Mouse (Mus musculus): ENCODE results near the gene Aldh3b2. TPM values are rescaled to one million over a fixed set of nuclear protein-coding genes. Genes with fewer than 3 reads are reported as not detected.

Gene Aldh3b2
- polyA plus RNA-seq, 1 experiment from 2014 or later, result 0.86 TPM

DNA sequence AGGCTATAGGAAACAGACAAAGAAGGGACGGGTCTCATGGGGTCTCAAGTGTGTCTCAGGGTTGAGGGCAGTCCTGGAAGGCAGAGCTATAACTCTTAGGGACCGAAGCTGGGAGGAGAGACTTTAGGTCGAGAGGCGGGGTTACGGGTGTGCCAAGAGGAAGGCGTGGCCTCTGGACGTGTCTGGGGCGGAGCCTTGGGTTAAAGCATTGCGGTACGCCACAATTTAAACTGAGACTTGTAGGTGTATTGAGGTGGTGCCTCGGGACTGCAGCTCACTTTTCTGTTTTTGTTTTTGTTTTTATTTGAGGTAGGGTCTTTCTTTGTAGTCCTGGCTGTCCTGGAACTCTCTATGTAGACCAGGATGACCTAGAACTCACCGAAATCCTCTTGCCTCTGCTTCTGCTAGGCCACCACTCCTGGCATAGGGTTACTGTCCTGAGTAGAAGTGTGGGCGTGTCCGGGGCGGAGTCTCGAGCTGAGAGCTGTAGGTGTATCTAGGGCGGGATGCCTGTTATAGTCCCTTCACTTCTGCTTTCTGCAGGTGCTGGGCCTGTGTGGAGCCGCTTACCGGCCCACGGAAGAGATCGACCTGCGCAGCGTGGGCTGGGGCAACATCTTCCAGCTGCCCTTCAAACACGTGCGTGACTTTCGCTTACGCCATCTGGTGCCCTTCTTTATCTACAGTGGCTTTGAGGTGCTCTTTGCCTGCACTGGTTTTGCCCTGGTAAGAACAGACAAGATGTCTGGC lies 29.0 kb upstream of the Aldh3b2 start:
- Histone ChIP-seq H3K4me2 (ENCODE audit: low read depth) (no peak overlapping the region), H3K9me3 (ENCODE audit: control insufficient read depth, low read length) (no peaks in the 10 kb centered on the region), H3K27ac (ENCODE audit: low read depth, low read length) (no peak overlapping the region), H3K4me3 (ENCODE audit: low read depth, low read length) (no peak overlapping the region), H3K27me3 (ENCODE audit: control insufficient read depth, insufficient read depth, low read length) (no peaks in the 10 kb centered on the region), H3K4me1 (ENCODE audit: control insufficient read depth, insufficient read depth, low read length) (no peaks in the 10 kb centered on the region), H3K9ac (ENCODE audit: low read length) (no peak overlapping the region), H3K36me3 (ENCODE audit: control insufficient read depth, insufficient read depth, low read length) (no peaks in the 10 kb centered on the region)
- no peak for ATAC-seq (ENCODE audit: insufficient read depth, low FRiP score, low TSS enrichment)
- WGBS, result 21% methylated on average over 27 of the region's 27 CpGs
- DNase-seq (ENCODE audit: low spot score), result no peak

DNA sequence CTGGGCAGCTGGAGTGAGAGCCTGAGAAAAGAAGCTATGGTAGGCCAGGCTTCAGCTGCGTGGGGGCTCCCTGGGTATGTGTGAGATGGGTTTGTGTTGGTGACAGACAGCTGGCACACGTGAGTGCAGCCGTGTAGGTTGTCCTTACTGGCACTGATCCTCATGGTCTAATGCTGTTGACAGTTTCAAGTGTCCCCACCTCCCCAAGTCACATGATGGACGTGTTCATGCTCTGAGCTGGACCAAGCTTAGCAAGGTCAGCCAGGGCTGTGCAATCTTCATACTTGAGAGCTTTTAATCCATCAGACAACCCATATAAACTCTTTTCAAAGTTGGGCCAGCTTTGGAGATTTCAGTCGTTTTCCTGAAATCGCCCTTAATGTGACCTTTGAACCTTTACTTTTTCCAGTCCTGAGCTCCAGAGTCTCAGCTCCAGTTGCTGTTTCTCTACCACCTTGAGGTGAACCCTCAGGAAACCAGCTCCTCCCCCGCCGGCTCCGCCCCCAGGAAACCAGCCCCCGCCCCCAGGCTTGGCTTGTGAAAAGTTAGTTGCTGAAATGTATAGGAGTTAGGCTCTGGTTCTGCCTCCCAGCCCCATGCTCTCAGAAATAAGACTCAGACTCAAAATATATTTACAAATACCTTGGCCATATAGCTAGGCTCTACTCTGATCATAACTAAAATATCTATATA lies 26.1 kb upstream of the Aldh3b2 start:
- no peak overlapping the region for H3K4me2 ChIP-seq (ENCODE audit: low read depth)
- WGBS, result 32% methylated on average over 10 of the region's 10 CpGs
- H3K9me3 ChIP-seq (ENCODE audit: control insufficient read depth, low read length), result no peaks in the 10 kb centered on the region
- no peaks in the 10 kb centered on the region for H3K36me3 ChIP-seq (ENCODE audit: control insufficient read depth, insufficient read depth, low read length)
- H3K9ac ChIP-seq (ENCODE audit: low read length), result no peak overlapping the region
- no peak for DNase-seq (ENCODE audit: low spot score)
- ATAC-seq (ENCODE audit: insufficient read depth, low FRiP score, low TSS enrichment), result no peak
- no peaks in the 10 kb centered on the region for H3K27me3 ChIP-seq (ENCODE audit: control insufficient read depth, insufficient read depth, low read length)
- H3K4me3 ChIP-seq (ENCODE audit: low read depth, low read length), result no peak overlapping the region
- H3K4me1 ChIP-seq (ENCODE audit: control insufficient read depth, insufficient read depth, low read length), result no peaks in the 10 kb centered on the region
- no peak overlapping the region for H3K27ac ChIP-seq (ENCODE audit: low read depth, low read length)

DNA sequence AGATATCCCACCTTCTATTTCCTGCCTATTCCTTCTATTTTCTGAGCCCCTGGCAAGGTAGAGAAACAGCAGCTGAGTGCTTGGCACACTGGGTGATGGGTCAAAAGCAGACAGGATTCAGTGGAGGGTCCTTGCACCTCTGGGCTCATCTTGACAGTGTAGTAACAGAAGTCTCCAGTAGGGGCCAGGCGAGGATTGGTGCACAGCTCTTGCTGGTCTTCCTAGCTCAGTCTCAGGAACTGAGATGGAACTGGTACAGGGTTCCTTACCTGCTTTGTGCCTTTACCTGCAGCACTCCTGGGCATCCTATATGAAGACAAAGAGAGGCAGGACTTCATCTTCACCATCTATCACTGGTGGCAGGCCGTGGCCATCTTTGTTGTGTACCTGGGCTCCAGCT lies 25.4 kb upstream of the Aldh3b2 start:
- Histone ChIP-seq H3K4me3 (ENCODE audit: low read depth, low read length) (no peak overlapping the region), H3K9ac (ENCODE audit: low read length) (no peak overlapping the region), H3K4me2 (ENCODE audit: low read depth) (no peak overlapping the region), H3K27ac (ENCODE audit: low read depth, low read length) (no peak overlapping the region), H3K27me3 (ENCODE audit: control insufficient read depth, insufficient read depth, low read length) (no peaks in the 10 kb centered on the region), H3K9me3 (ENCODE audit: control insufficient read depth, low read length) (no peaks in the 10 kb centered on the region), H3K4me1 (ENCODE audit: control insufficient read depth, insufficient read depth, low read length) (no peaks in the 10 kb centered on the region), H3K36me3 (ENCODE audit: control insufficient read depth, insufficient read depth, low read length) (no peaks in the 10 kb centered on the region)
- ATAC-seq (ENCODE audit: insufficient read depth, low FRiP score, low TSS enrichment) (peak; percentile 60; the same call in 1 of the 2 replicates), DNase-seq (ENCODE audit: low spot score) (peak; percentile 69)
- WGBS, result 21% methylated on average over 2 of the region's 2 CpGs

DNA sequence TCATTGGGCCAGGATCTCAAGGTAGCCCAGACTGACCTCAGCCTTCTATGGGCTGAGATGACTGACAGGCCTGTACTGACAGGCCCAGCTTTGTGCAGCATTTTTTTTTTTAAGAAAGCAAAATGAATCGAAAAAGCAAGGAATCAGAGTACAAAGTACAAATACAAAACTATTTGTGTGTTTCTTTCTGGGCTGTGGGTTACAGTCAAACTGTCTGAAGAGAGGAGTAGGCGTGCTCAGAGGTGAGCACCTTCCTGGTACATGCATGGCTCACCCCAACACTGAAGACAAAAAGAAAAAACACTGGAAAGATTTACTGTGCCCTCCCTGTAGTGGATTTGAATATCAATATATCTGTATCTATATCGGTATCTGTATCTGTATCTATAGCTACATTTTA lies 24.3 kb upstream of the Aldh3b2 start:
- no peak for ATAC-seq (ENCODE audit: insufficient read depth, low FRiP score, low TSS enrichment)
- no peak overlapping the region for H3K27ac ChIP-seq (ENCODE audit: low read depth, low read length)
- H3K4me2 ChIP-seq (ENCODE audit: low read depth), result no peak overlapping the region
- no peak for DNase-seq (ENCODE audit: low spot score)
- no peak overlapping the region; the same call in 1 of the 2 replicates for H3K9ac ChIP-seq (ENCODE audit: low read length)
- 76% methylated on average over 3 of the region's 3 CpGs for WGBS
- no peaks in the 10 kb centered on the region for H3K4me1 ChIP-seq (ENCODE audit: control insufficient read depth, insufficient read depth, low read length)
- no peaks in the 10 kb centered on the region for H3K36me3 ChIP-seq (ENCODE audit: control insufficient read depth, insufficient read depth, low read length)
- no peaks in the 10 kb centered on the region for H3K9me3 ChIP-seq (ENCODE audit: control insufficient read depth, low read length)
- no peaks in the 10 kb centered on the region for H3K27me3 ChIP-seq (ENCODE audit: control insufficient read depth, insufficient read depth, low read length)
- H3K4me3 ChIP-seq (ENCODE audit: low read depth, low read length), result no peak overlapping the region

DNA sequence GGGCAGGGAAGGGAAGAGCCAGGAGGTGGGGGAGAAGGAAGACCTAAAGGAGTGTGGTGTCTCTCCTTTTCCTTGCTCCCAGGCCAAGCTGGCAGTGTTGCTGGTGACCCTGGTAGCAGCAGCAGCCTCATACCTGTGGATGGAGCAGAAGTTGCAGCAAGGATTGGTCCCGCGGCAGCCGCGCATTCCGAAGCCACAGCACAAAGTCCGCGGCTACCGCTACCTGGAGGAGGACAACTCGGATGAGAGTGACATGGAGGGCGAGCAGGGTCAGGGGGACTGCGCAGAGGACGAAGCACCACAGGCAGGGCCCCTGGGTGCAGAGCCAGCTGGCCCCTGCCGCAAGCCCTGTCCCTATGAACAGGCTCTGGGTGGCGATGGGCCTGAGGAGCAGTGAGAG lies 23.6 kb upstream of the Aldh3b2 start:
- no peak overlapping the region for H3K4me3 ChIP-seq (ENCODE audit: low read depth, low read length)
- 72% methylated on average over 14 of the region's 14 CpGs for WGBS
- H3K4me1 ChIP-seq (ENCODE audit: control insufficient read depth, insufficient read depth, low read length), result no peaks in the 10 kb centered on the region
- no peak overlapping the region for H3K4me2 ChIP-seq (ENCODE audit: low read depth)
- ATAC-seq (ENCODE audit: insufficient read depth, low FRiP score, low TSS enrichment) (no peak), DNase-seq (ENCODE audit: low spot score) (no peak)
- H3K9me3 ChIP-seq (ENCODE audit: control insufficient read depth, low read length), result no peaks in the 10 kb centered on the region
- H3K27me3 ChIP-seq (ENCODE audit: control insufficient read depth, insufficient read depth, low read length), result no peaks in the 10 kb centered on the region
- H3K36me3 ChIP-seq (ENCODE audit: control insufficient read depth, insufficient read depth, low read length), result no peaks in the 10 kb centered on the region
- H3K9ac ChIP-seq (ENCODE audit: low read length), result no peak overlapping the region; the same call in 1 of the 2 replicates
- H3K27ac ChIP-seq (ENCODE audit: low read depth, low read length), result no peak overlapping the region

DNA sequence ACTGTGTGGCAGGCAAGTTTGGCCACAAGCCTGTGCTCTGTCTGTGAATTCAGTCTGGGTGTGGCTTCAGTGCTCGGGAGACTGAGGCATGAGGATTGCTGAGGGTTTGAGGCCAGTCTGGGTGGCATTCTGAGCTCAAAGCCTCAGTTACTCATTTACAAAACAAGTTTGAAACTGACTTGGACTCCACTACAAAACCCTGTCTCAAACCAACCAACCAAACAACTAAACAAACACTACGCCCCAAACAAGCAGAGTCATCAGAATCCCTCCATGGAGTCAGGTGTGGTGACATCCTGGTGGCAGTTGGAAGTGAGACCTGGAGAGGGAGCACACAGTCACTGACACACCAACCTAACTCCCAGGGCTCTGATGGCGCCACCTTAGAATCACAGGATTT lies 21.8 kb upstream of the Aldh3b2 start:
- H3K9me3 ChIP-seq (ENCODE audit: control insufficient read depth, low read length), result no peaks in the 10 kb centered on the region
- no peak overlapping the region for H3K9ac ChIP-seq (ENCODE audit: low read length)
- H3K4me2 ChIP-seq (ENCODE audit: low read depth), result no peak overlapping the region
- H3K27ac ChIP-seq (ENCODE audit: low read depth, low read length), result no peak overlapping the region
- H3K4me1 ChIP-seq (ENCODE audit: control insufficient read depth, insufficient read depth, low read length), result no peaks in the 10 kb centered on the region
- no peaks in the 10 kb centered on the region for H3K36me3 ChIP-seq (ENCODE audit: control insufficient read depth, insufficient read depth, low read length)
- ATAC-seq (ENCODE audit: insufficient read depth, low FRiP score, low TSS enrichment) (no peak), DNase-seq (ENCODE audit: low spot score) (no peak)
- H3K4me3 ChIP-seq (ENCODE audit: low read depth, low read length), result no peak overlapping the region
- no peaks in the 10 kb centered on the region for H3K27me3 ChIP-seq (ENCODE audit: control insufficient read depth, insufficient read depth, low read length)
- WGBS, result 81% methylated on average over 3 of the region's 3 CpGs

DNA sequence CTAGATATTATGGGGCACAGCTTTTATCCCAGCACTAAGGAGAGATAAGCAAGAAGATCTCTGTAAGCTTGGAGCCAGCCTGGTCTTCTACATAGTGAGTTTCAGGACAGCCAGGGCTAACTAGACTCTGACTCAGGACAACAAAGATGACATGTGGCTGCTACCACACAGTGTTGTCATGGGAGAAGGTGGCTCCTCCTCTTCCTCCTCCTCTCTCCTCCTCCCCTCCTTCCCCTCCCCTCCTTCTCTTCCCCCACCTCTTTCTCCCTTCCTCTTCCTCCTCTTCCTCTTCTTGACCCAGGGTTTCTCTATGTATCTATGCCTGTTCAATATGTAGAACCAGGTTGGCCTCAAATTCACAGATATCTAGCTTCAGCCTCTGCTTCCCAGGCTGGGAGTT lies 20.7 kb upstream of the Aldh3b2 start:
- no peaks in the 10 kb centered on the region for H3K27me3 ChIP-seq (ENCODE audit: control insufficient read depth, insufficient read depth, low read length)

DNA sequence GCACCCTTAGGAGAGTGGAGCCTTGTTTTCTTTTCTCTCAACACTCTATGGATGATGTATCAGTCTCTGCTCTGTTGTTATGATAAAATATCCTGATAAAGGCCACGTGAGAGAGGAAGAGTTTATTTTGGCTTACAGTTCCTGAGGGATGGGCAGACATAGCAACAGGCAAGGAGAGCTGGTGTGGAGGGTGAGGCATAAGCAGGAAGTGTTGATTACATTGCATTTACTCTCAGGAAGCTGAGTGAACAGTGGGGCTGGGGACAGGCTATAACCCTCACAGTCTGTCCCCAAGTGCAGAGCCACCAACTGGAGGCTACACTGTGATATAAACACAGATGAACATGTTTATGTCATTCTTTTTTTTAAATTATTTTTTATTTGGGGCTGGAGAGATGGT lies 20.0 kb upstream of the Aldh3b2 start:
- Histone ChIP-seq H3K9ac (ENCODE audit: low read length) (no peak overlapping the region), H3K27me3 (ENCODE audit: control insufficient read depth, insufficient read depth, low read length) (no peaks in the 10 kb centered on the region), H3K36me3 (ENCODE audit: control insufficient read depth, insufficient read depth, low read length) (no peaks in the 10 kb centered on the region), H3K4me3 (ENCODE audit: low read depth, low read length) (no peak overlapping the region), H3K9me3 (ENCODE audit: control insufficient read depth, low read length) (no peaks in the 10 kb centered on the region), H3K4me1 (ENCODE audit: control insufficient read depth, insufficient read depth, low read length) (no peaks in the 10 kb centered on the region), H3K4me2 (ENCODE audit: low read depth) (no peak overlapping the region), H3K27ac (ENCODE audit: low read depth, low read length) (no peak overlapping the region)
- 48% methylated on average over 1 of the region's 1 CpGs for WGBS
- DNase-seq (ENCODE audit: low spot score) (no peak), ATAC-seq (ENCODE audit: insufficient read depth, low FRiP score, low TSS enrichment) (no peak)

More for the DNA sequence above, 20.7 kb upstream of the Aldh3b2 start:
- Histone ChIP-seq H3K9ac (ENCODE audit: low read length) (no peak overlapping the region), H3K27ac (ENCODE audit: low read depth, low read length) (no peak overlapping the region), H3K4me2 (ENCODE audit: low read depth) (no peak overlapping the region), H3K4me3 (ENCODE audit: low read depth, low read length) (no peak overlapping the region), H3K9me3 (ENCODE audit: control insufficient read depth, low read length) (no peaks in the 10 kb centered on the region), H3K4me1 (ENCODE audit: control insufficient read depth, insufficient read depth, low read length) (no peaks in the 10 kb centered on the region), H3K36me3 (ENCODE audit: control insufficient read depth, insufficient read depth, low read length) (no peaks in the 10 kb centered on the region)
- DNase-seq (ENCODE audit: low spot score) (no peak), ATAC-seq (ENCODE audit: insufficient read depth, low FRiP score, low TSS enrichment) (no peak)

DNA sequence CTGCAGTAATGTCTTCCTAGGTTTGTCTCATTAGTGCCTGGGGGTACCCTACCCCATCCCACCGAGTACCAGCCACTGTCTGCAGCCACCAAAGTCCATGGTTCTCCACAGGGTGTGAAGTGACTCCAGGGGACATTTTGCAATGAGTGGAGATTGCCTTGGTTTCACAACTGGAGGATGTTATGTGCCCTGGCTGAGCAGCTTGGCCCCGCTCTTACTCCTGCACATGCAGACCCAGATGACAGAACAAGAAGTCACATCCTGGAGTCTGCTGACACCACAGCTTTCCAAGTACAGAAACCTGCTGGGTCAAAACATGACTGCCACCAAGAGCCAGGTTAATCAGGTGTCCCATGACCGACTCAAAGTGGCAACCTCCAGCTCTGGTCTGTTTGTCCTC lies 17.1 kb upstream of the Aldh3b2 start:
- no peak overlapping the region for H3K4me3 ChIP-seq (ENCODE audit: low read depth, low read length)
- no peak overlapping the region for H3K27ac ChIP-seq (ENCODE audit: low read depth, low read length)
- no peak for DNase-seq (ENCODE audit: low spot score)
- WGBS, result 77% methylated on average over 3 of the region's 3 CpGs
- H3K4me1 ChIP-seq (ENCODE audit: control insufficient read depth, insufficient read depth, low read length), result no peaks in the 10 kb centered on the region
- no peak for ATAC-seq (ENCODE audit: insufficient read depth, low FRiP score, low TSS enrichment)
- no peak overlapping the region for H3K9ac ChIP-seq (ENCODE audit: low read length)
- no peaks in the 10 kb centered on the region for H3K36me3 ChIP-seq (ENCODE audit: control insufficient read depth, insufficient read depth, low read length)
- H3K4me2 ChIP-seq (ENCODE audit: low read depth), result no peak overlapping the region
- H3K9me3 ChIP-seq (ENCODE audit: control insufficient read depth, low read length), result no peaks in the 10 kb centered on the region
- H3K27me3 ChIP-seq (ENCODE audit: control insufficient read depth, insufficient read depth, low read length), result no peaks in the 10 kb centered on the region
